Mouse (Mus musculus) mature B cell (primary cell): ENCODE results near the gene Arf3.

Experiments
- in situ Hi-C: fragments of 300-500 bp; cut with MboI; formaldehyde crosslinking; loops from 2 replicates; pipeline ENCODE4 v1.14.3; 2019

Gene Arf3

GRCm38 (mm10) chr15:98790761-98791160 lies 27.7 kb upstream of the Arf3 start:
- in situ Hi-C loops = no loop called here

GRCm38 (mm10) chr15:98789661-98790535 lies 26.9 kb upstream of the Arf3 start, which contains the start of gene Wnt1:
Gene Wnt1, plus strand, starts transcription at chr15:98789857.
- in situ Hi-C loops = no loop called here

- in situ Hi-C loops = no loop called here
Measured at GRCm38 (mm10) chr15:98788972-98789660, 26.1 kb upstream of the Arf3 start.

GRCm38 (mm10) chr15:98787930-98788329 lies 24.9 kb upstream of the Arf3 start:
- in situ Hi-C loops = no loop called here

GRCm38 (mm10) chr15:98785744-98786143 lies 22.7 kb upstream of the Arf3 start:
- in situ Hi-C loops = no loop called here

GRCm38 (mm10) chr15:98781166-98781565 lies 18.2 kb upstream of the Arf3 start:
- in situ Hi-C loops = no loop called here

- in situ Hi-C loops = no loop called here
Measured at GRCm38 (mm10) chr15:98780573-98780972, 17.6 kb upstream of the Arf3 start.

GRCm38 (mm10) chr15:98780075-98780474 lies 17.1 kb upstream of the Arf3 start:
- in situ Hi-C loops = no loop called here

- in situ Hi-C loops = no loop called here
Measured at GRCm38 (mm10) chr15:98778806-98779205, 15.8 kb upstream of the Arf3 start.

- in situ Hi-C loops = no loop called here
Measured at GRCm38 (mm10) chr15:98778191-98778770, 15.3 kb upstream of the Arf3 start.

- in situ Hi-C loops = no loop called here
Measured at GRCm38 (mm10) chr15:98777762-98778161, 14.7 kb upstream of the Arf3 start, which contains the start of gene Wnt10b. Gene Wnt10b, minus strand, starts transcription at chr15:98778150.

- in situ Hi-C loops = no loop called here
Measured at GRCm38 (mm10) chr15:98777005-98777616, 14.1 kb upstream of the Arf3 start.

- in situ Hi-C loops = no loop called here
Measured at GRCm38 (mm10) chr15:98776280-98777004, 13.4 kb upstream of the Arf3 start.

GRCm38 (mm10) chr15:98775533-98775932 lies 12.5 kb upstream of the Arf3 start:
- in situ Hi-C loops = no loop called here

GRCm38 (mm10) chr15:98774096-98774495 lies 11.1 kb upstream of the Arf3 start:
- in situ Hi-C loops = no loop called here

- in situ Hi-C loops = no loop called here
Measured at GRCm38 (mm10) chr15:98772511-98773211, 9.6 kb upstream of the Arf3 start.

- in situ Hi-C loops = no loop called here
Measured at GRCm38 (mm10) chr15:98771813-98772425, 8.9 kb upstream of the Arf3 start.

GRCm38 (mm10) chr15:98768259-98768658 lies 5.2 kb upstream of the Arf3 start:
- in situ Hi-C loops = no loop called here

GRCm38 (mm10) chr15:98765929-98766328 lies 2.9 kb upstream of the Arf3 start:
- in situ Hi-C loops = no loop called here

GRCm38 (mm10) chr15:98762201-98762621 lies 803 bp downstream of the Arf3 start:
- in situ Hi-C loops = no loop called here
